Mouse (Mus musculus) kidney, adult 18-20 months (tissue): ENCODE results near the gene Crocc2.

ENCODE experiments used
- DNase-seq: peaks from one replicate; pipeline ENCODE4 v3.0.0; 2021

Crocc2 gene

DNA sequence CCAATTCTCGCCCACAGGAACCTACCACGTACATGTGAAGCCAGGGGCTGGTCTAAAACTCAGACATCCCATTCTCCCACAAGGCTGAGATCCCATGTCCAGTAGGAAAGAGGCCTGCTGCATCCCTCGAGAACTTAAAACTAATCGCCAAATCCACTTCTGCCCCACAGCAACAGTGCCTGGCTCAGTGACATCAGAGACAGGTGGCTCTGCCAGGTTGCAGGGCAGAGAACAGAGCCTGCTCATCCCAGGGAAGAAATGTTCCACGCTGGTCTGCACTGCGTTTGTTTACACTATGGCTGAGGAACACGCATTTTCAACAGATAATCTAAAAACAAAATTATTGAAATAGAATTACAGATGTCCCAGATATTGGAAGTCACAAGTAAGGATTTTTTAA is 108.5 kb downstream of the Crocc2 start:
- DNase-seq = no peak
